Mouse (Mus musculus) spleen, postnatal 14 days (tissue): ENCODE results near the gene Gm10282.
A peak's percentile ranks its signal among the peaks of the same experiment; 100 is the strongest.

Experiments
- DNase-seq, 2 experiments: peaks; one replicate each; pipeline ENCODE4 v3.0.0; 2021 to 2022; ENCODE audit warnings: low spot score in 2 of 2

The Gm10282 gene

GRCm38 (mm10) chr8:72324036-72324706, 19.1 kb upstream of the Gm10282 start:
- no peak for DNase-seq

GRCm38 (mm10) chr8:72323131-72323725, 18.2 kb upstream of the Gm10282 start:
- no peak for DNase-seq

GRCm38 (mm10) chr8:72322471-72322889, 17.4 kb upstream of the Gm10282 start:
- peak in 1 of 2 experiments; percentile 49 for DNase-seq

- no peak for DNase-seq
Measured at GRCm38 (mm10) chr8:72321635-72322441, 16.8 kb upstream of the Gm10282 start.

DNA sequence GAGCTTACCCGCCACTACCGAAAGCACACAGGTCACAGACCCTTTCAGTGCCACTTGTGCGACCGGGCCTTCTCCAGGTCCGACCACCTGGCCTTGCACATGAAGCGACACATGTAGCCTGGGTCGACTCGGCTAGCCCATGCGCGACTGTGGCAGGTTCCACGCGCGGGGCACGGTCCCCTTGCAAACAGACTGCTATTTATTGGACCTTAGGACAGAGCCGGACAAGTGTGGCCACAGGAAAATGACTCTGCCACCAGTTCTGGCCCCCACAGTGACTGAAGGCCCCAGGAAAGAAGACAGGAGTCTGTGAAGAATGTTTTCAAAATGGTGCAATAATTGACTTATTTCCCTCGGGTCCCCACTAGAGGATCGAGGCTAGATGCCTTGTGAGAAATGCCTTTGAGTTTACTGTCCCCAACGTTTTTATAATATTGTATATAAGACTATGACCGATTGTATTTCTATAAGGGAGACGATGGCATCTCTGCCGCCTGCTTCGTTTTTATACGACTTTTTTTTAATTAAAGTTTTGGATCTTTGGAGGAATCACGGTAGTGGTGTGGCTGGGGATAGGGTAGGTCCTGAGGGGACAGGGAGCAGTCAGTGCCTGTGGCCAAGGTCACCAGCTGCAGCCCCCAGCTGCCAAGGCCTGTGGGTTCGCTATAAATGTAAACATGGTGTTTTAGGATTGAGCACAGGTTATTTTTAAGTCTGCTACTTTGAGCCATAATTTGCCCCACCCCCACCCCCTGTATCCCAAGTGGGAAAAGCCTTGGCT, 15.9 kb upstream of the Gm10282 start:
- no peak for DNase-seq

GRCm38 (mm10) chr8:72319921-72320802, 15.1 kb upstream of the Gm10282 start:
- no peak for DNase-seq

GRCm38 (mm10) chr8:72319397-72319796, 14.3 kb upstream of the Gm10282 start:
- DNase-seq, result no peak

DNA sequence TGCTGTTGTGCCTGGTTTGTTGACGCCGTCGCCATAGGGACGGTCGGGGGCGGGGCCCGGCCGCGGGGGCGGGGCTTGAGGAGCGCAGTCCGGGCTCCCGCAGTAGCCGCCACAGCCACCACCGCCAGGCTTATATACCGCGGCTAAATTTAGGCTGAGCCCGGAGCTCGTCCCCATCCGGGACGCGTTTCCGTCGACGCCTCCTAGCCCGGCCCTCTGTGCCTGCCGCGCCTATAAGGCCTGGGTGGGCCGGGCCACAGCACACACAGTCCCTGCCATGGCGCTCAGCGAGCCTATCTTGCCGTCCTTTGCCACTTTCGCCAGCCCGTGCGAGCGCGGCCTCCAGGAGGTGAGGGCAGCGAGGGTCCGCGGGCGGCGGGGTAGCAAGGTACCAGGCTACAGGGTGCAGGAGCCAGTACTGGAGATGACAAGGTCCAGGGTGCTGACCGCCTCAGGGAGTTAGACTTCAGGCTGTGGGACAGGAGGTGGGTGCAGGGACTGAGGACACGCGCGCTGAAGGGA, 13.8 kb upstream of the Gm10282 start, which contains the start of gene Klf2:
Gene Klf2 (plus strand): TSS at position 233 of the 522 bp plus-strand sequence.
- peak; percentile 88 to 95 for DNase-seq

GRCm38 (mm10) chr8:72317741-72318301, 12.8 kb upstream of the Gm10282 start:
- no peak for DNase-seq

DNA sequence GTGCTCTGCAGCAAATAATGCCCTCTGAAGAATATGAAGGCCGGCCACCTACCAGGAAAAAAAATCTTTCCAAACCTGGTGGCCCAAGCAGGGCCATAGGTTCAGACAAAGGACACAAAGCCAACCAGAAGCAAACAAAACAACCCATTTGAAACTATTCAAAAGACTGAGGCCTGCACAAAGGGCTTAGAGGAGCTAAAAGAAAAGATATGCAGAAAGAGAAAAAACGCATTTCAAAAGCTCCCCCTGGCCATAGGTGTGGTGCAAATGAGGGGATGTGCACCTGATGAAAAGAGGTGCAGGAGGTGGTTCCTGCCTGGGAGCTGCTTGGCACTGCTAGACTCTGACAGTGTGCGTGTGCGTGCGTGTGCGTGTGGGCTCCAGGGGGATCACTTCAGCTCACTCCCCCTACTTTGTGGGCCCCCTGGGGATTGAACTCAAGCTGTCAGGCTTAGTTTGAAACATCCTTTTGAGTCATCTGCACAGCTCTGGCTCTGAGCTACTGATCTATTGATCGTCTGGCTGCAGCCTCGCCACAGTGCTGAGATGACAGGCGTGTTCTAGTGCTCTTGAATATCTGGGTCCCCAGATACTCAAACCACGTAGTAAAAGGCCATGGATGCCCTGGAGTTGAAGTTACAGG, 11.1 kb upstream of the Gm10282 start:
- DNase-seq, result no peak

- no peak for DNase-seq
Measured at GRCm38 (mm10) chr8:72312926-72313518, 8.0 kb upstream of the Gm10282 start.

GRCm38 (mm10) chr8:72310849-72311506, 5.9 kb upstream of the Gm10282 start:
- no peak for DNase-seq

DNA sequence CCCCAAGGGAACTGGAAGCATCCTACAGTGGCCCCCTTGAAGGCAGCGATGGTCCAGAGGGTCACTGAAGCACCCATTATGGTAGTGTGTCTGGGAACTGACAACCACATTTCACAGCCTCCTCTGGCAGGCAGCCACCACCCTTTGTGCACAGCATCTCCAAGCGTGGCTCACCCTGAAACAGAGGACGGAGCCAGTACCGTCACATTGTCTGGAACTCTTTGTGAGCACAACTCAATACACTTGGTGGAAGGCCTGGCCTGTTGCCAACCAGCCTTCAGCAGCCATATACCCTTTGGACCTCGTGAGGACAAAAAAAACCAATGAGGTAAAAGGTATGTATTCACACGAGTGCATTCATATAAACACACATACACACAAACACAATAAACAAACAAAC, 3.2 kb upstream of the Gm10282 start:
- DNase-seq, result no peak

- DNase-seq, result no peak
Measured at GRCm38 (mm10) chr8:72306913-72307312, 1.9 kb upstream of the Gm10282 start.

GRCm38 (mm10) chr8:72303633-72304032, 1.4 kb downstream of the Gm10282 start:
- no peak for DNase-seq

DNA sequence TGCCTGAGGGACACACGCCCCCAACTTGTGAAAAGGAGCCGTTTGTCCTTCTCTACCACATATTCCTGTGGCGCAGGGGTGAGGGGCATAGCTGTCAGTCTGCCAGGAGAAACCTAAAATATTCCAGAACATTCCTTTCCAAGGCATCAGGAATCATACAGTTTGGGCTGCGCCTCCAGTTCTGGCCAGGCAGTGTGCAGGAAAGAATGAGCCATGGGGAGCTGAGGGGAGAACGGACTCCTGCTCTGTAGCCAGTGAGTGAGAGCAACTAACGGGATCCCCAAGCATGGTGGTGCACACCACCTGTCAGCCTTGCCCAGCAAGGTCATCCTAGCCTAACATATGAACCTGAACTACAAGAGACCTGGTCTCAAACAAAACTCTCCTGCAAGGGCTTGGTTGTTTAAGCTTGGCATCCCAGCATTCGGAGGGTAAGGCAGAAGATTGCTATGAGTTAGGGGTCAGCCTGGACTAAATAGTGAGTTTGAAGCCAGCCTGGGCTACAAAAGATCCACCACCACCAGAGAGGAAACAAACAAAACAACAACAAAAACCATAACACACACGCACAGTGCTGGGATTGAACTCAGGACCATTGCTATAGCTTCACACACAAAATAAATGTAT, 2.0 kb downstream of the Gm10282 start:
- DNase-seq, result no peak

DNA sequence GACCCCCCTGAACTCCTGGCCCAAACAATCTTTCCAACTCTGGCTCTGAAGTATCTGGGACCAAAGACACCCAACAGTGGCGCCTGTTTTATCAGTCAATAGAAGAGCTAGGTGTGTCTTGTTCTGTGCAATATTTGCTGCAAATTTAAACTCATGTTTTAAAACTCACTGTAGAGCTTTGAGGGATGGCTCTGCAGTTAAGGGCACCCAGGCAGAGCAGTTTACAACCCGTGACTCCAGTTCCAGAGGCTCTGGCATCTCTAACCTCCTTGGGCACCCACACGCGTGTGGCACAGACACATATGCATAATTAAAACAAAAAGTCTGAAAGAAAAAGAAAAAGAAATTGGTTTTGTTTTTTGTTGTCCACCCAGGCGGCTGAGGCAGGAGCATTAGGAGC, 3.6 kb downstream of the Gm10282 start:
- DNase-seq, result no peak

DNA sequence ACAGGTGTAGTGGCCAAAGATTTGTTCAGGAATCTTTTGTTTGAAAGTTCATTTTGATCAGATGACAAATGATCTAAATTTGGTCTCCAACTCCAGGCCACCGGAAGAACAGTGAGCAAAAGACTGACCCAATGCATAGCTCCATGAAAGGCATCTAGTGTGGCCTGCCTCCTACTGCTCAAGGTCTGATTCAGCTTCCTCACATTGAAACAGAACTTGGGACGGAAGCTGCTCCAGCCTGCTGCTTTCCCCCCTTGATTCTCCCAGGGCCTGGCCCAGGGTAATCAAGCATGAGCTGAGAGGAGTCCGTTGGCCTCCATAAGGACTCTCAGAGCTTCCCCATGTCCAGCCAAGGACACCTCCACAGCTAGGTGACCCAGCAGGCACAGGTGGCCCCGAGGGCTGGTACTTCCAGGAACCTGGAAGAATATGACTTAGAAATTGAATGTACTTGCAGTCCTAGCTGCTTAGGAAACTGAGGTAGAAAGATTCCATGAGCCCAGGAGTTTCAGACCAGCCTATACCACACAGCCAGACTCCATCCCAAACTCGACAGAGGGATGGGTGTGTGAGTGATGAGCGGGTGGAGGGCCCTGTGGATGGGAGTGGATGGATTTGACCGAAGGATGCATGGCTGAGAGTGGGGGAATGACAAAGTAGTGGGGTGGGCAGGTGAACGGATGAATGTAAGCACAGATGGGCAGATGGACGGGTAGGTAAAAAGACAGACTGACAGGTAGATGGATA, 4.2 kb downstream of the Gm10282 start:
- DNase-seq, result no peak
